In the genomic region with DNA sequence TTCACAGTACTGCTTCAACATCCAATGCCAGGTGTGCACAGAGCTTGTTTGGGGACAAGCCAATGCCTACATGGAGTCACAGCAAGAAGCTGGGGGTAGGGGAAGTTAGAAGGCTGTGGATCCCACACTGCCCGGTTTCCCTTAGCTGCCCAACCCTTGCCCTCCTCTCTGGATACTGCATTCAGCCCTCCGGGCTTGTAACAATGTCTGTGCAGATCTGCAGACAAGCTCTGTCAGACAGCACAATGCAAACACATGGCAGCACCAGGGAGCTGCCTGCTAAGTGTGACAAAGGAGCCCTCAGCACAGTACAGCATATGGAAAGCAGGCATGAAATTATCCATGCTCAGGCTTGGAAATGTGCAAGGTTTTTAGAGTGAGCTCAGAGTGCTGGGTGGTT, we compare ENCODE assay signal across 8 mouse cellular contexts.
DNase-seq lines count a peak whose midpoint lies in the region; ATAC-seq lines count a peak whose summit lies in the region.

No protein-coding gene starts in this region.

- 0 out of 2 replicates have a peak, but pooled peaks have one; percentile 14 for ATAC-seq in limb, embryonic 11.5 days (ENCODE audit: insufficient number of reproducible peaks, low FRiP score, low TSS enrichment, low read depth)
- peak; percentile 98 for ATAC-seq in hindbrain, embryonic 13.5 days (ENCODE audit: low FRiP score)

- no peaks in the 10 kb centered on the region for H3K4me1 ChIP-seq in limb, embryonic 11.5 days (ENCODE audit: control insufficient read depth, insufficient read depth, low read length)
- H3K4me1 ChIP-seq in limb, embryonic 10.5 days = no peaks in the 10 kb centered on the region
- H3K4me1 ChIP-seq in hindbrain, embryonic 13.5 days (replicated peaks) = peaks cover 7% of the 10 kb centered on the region
- H3K4me1 ChIP-seq in midbrain, embryonic 10.5 days = peaks cover 17% of the 10 kb centered on the region

- H3K4me2 ChIP-seq in limb, embryonic 11.5 days (ENCODE audit: low read depth, severe bottlenecking) = no peak overlapping the region
- no peak overlapping the region; the same call in 1 of the 2 replicates for H3K4me2 ChIP-seq in hindbrain, embryonic 13.5 days

- 91% methylated on average over 2 of the region's 2 CpGs for WGBS in limb, embryonic 11.5 days
- 76% methylated on average over 2 of the region's 2 CpGs for WGBS in limb, embryonic 10.5 days
- WGBS in hindbrain, embryonic 13.5 days = 7% methylated on average over 2 of the region's 2 CpGs
- WGBS in midbrain, embryonic 10.5 days = 38% methylated on average over 2 of the region's 2 CpGs

- no peak overlapping the region for H3K4me3 ChIP-seq in limb, embryonic 11.5 days (ENCODE audit: low read depth, low read length)
- H3K4me3 ChIP-seq in limb, embryonic 10.5 days = no peak overlapping the region
- no peak overlapping the region for H3K4me3 ChIP-seq in hindbrain, embryonic 13.5 days
- no peak overlapping the region for H3K4me3 ChIP-seq in midbrain, embryonic 10.5 days

- H3K27me3 ChIP-seq in limb, embryonic 11.5 days (ENCODE audit: control insufficient read depth, insufficient read depth, low read length) = no peaks in the 10 kb centered on the region
- H3K27me3 ChIP-seq in limb, embryonic 10.5 days (ENCODE audit: low read depth, poor library complexity, severe bottlenecking) = no peaks in the 10 kb centered on the region
- peaks cover 19% of the 10 kb centered on the region; the same call in 1 of the 2 replicates for H3K27me3 ChIP-seq in hindbrain, embryonic 13.5 days
- no peaks in the 10 kb centered on the region for H3K27me3 ChIP-seq in midbrain, embryonic 10.5 days (ENCODE audit: low read depth, poor library complexity, severe bottlenecking)

- DNase-seq in limb, embryonic 11.5 days (ENCODE audit: low spot score) = no peak
- DNase-seq in limb, embryonic 10.5 days (ENCODE audit: low spot score) = no peak
- peak; percentile 64 for DNase-seq in midbrain, embryonic 10.5 days (ENCODE audit: low spot score)
- DNase-seq in telencephalon, adult 2 months (ENCODE audit: low read depth, low spot score) = peak; percentile 31
- no peak for DNase-seq in thymus, adult 18-20 months
- no peak for DNase-seq in gastrocnemius, postnatal 25 days
- DNase-seq in adipocyte (ENCODE audit: low spot score) = no peak

- H3K27ac ChIP-seq in limb, embryonic 11.5 days (replicated peaks; ENCODE audit: low read depth, low read length) = no peak overlapping the region
- no peak overlapping the region for H3K27ac ChIP-seq in limb, embryonic 10.5 days
- peak overlapping the region; percentile 78 for H3K27ac ChIP-seq in hindbrain, embryonic 13.5 days
- H3K27ac ChIP-seq in midbrain, embryonic 10.5 days (replicated peaks) = peak overlapping the region; percentile 74

- no peaks in the 10 kb centered on the region for H3K9me3 ChIP-seq in limb, embryonic 11.5 days (ENCODE audit: control insufficient read depth, low read length)
- H3K9me3 ChIP-seq in limb, embryonic 10.5 days (replicated peaks) = no peaks in the 10 kb centered on the region
- H3K9me3 ChIP-seq in hindbrain, embryonic 13.5 days = no peaks in the 10 kb centered on the region
- H3K9me3 ChIP-seq in midbrain, embryonic 10.5 days (replicated peaks) = no peaks in the 10 kb centered on the region

- H3K9ac ChIP-seq in limb, embryonic 11.5 days (ENCODE audit: low read length) = no peak overlapping the region
- no peak overlapping the region for H3K9ac ChIP-seq in hindbrain, embryonic 13.5 days

- H3K36me3 ChIP-seq in limb, embryonic 11.5 days (ENCODE audit: control insufficient read depth, insufficient read depth, low read length) = no peaks in the 10 kb centered on the region
- H3K36me3 ChIP-seq in limb, embryonic 10.5 days = no peaks in the 10 kb centered on the region
- no peaks in the 10 kb centered on the region for H3K36me3 ChIP-seq in hindbrain, embryonic 13.5 days
- no peaks in the 10 kb centered on the region for H3K36me3 ChIP-seq in midbrain, embryonic 10.5 days

Comparison
In these comparisons a context has a peak if more than half of its experiments do, and no peak if none do; other contexts are left out.
1. DNase-seq: peak in midbrain, embryonic 10.5 days (single experiment) and telencephalon, adult 2 months (single experiment); none in limb, embryonic 11.5 days (single experiment), limb, embryonic 10.5 days (single experiment), thymus, adult 18-20 months (0 of 2), gastrocnemius, postnatal 25 days (single experiment) and adipocyte (single experiment).
2. H3K27ac ChIP-seq: peak in hindbrain, embryonic 13.5 days (single experiment) and midbrain, embryonic 10.5 days (single experiment); none in limb, embryonic 11.5 days (single experiment) and limb, embryonic 10.5 days (single experiment).